Mouse (Mus musculus): Measurements from ENCODE around the gene Kank4. TPM values are rescaled to one million over a fixed set of nuclear protein-coding genes. Genes with fewer than 3 reads are reported as not detected.
"Not testable (repeated sequence)": the region's sequence is repeated elsewhere in the genome, so short reads cannot be mapped to it uniquely, and the experiment has no call there.

Kank4 gene
- polyA plus RNA-seq, 1 experiment from 2014 or later: 0.95 TPM

GRCm38 (mm10) chr4:98837715-98838505 lies 20.6 kb upstream of the Kank4 start:
- ATAC-seq (ENCODE audit: low FRiP score) (no peak), DNase-seq (ENCODE audit: low spot score) (no peak)
- Histone ChIP-seq H3K4me2 (replicated peaks) (no peak overlapping the region), H3K4me1 (replicated peaks; ENCODE audit: control insufficient read depth, insufficient read depth, low read length) (no peaks in the 10 kb centered on the region), H3K27ac (no peak overlapping the region), H3K9ac (no peak overlapping the region), H3K9me3 (ENCODE audit: control insufficient read depth, low read length) (no peaks in the 10 kb centered on the region), H3K27me3 (ENCODE audit: control insufficient read depth, insufficient read depth, low read length) (no peaks in the 10 kb centered on the region), H3K4me3 (replicated peaks; ENCODE audit: low read length) (no peak overlapping the region), H3K36me3 (replicated peaks; ENCODE audit: control insufficient read depth, insufficient read depth) (no peaks in the 10 kb centered on the region)
- 96% methylated on average over 16 of the region's 16 CpGs for WGBS

- H3K27ac ChIP-seq: no peak overlapping the region
- no peaks in the 10 kb centered on the region for H3K9me3 ChIP-seq (ENCODE audit: control insufficient read depth, low read length)
- H3K4me2 ChIP-seq (replicated peaks): no peak overlapping the region
- 46% methylated on average over 5 of the region's 5 CpGs for WGBS
- H3K36me3 ChIP-seq (replicated peaks; ENCODE audit: control insufficient read depth, insufficient read depth): no peaks in the 10 kb centered on the region
- no peaks in the 10 kb centered on the region for H3K4me1 ChIP-seq (replicated peaks; ENCODE audit: control insufficient read depth, insufficient read depth, low read length)
- no peak overlapping the region for H3K4me3 ChIP-seq (replicated peaks; ENCODE audit: low read length)
- ATAC-seq (ENCODE audit: low FRiP score) (no peak), DNase-seq (ENCODE audit: low spot score) (no peak)
- H3K27me3 ChIP-seq (ENCODE audit: control insufficient read depth, insufficient read depth, low read length): no peaks in the 10 kb centered on the region
- no peak overlapping the region for H3K9ac ChIP-seq
These were observed 19.2 kb upstream of the Kank4 start for GRCm38 (mm10) chr4:98836519-98836918.

- Histone ChIP-seq H3K27me3 (ENCODE audit: control insufficient read depth, insufficient read depth, low read length) (no peaks in the 10 kb centered on the region), H3K4me2 (replicated peaks) (no peak overlapping the region), H3K27ac (no peak overlapping the region), H3K36me3 (replicated peaks; ENCODE audit: control insufficient read depth, insufficient read depth) (no peaks in the 10 kb centered on the region), H3K4me3 (replicated peaks; ENCODE audit: low read length) (no peak overlapping the region), H3K9me3 (ENCODE audit: control insufficient read depth, low read length) (no peaks in the 10 kb centered on the region), H3K4me1 (replicated peaks; ENCODE audit: control insufficient read depth, insufficient read depth, low read length) (no peaks in the 10 kb centered on the region), H3K9ac (no peak overlapping the region)
- ATAC-seq (ENCODE audit: low FRiP score): no peak; the same call in 1 of the 2 replicates
- DNase-seq (ENCODE audit: low spot score): no peak
- WGBS: 57% methylated on average over 4 of the region's 4 CpGs
These were observed 17.4 kb upstream of the Kank4 start for GRCm38 (mm10) chr4:98834782-98835181.

- Histone ChIP-seq H3K4me1 (replicated peaks; ENCODE audit: control insufficient read depth, insufficient read depth, low read length) (no peaks in the 10 kb centered on the region), H3K9me3 (ENCODE audit: control insufficient read depth, low read length) (no peaks in the 10 kb centered on the region), H3K9ac (no peak overlapping the region), H3K27ac (no peak overlapping the region), H3K27me3 (ENCODE audit: control insufficient read depth, insufficient read depth, low read length) (no peaks in the 10 kb centered on the region), H3K4me3 (replicated peaks; ENCODE audit: low read length) (no peak overlapping the region), H3K36me3 (replicated peaks; ENCODE audit: control insufficient read depth, insufficient read depth) (no peaks in the 10 kb centered on the region), H3K4me2 (replicated peaks) (no peak overlapping the region)
- DNase-seq (ENCODE audit: low spot score) (no peak), ATAC-seq (ENCODE audit: low FRiP score) (no peak)
- 70% methylated on average over 1 of the region's 1 CpGs for WGBS
These were observed 14.4 kb upstream of the Kank4 start for GRCm38 (mm10) chr4:98831726-98832125.

- Histone ChIP-seq H3K36me3 (replicated peaks; ENCODE audit: control insufficient read depth, insufficient read depth) (no peaks in the 10 kb centered on the region), H3K27me3 (ENCODE audit: control insufficient read depth, insufficient read depth, low read length) (no peaks in the 10 kb centered on the region), H3K9ac (no peak overlapping the region), H3K27ac (no peak overlapping the region), H3K4me3 (replicated peaks; ENCODE audit: low read length) (no peak overlapping the region), H3K4me1 (replicated peaks; ENCODE audit: control insufficient read depth, insufficient read depth, low read length) (no peaks in the 10 kb centered on the region), H3K9me3 (ENCODE audit: control insufficient read depth, low read length) (no peaks in the 10 kb centered on the region), H3K4me2 (replicated peaks) (no peak overlapping the region)
- 50% methylated on average over 3 of the region's 3 CpGs for WGBS
- no peak for ATAC-seq (ENCODE audit: low FRiP score)
- DNase-seq (ENCODE audit: low spot score): no peak
These were observed 9.4 kb upstream of the Kank4 start for GRCm38 (mm10) chr4:98826701-98827100.

- not testable (repeated sequence) for H3K9ac ChIP-seq; ATAC-seq (ENCODE audit: low FRiP score); H3K9me3 ChIP-seq (ENCODE audit: control insufficient read depth, low read length); H3K27ac ChIP-seq; H3K4me3 ChIP-seq (replicated peaks; ENCODE audit: low read length); H3K36me3 ChIP-seq (replicated peaks; ENCODE audit: control insufficient read depth, insufficient read depth); H3K4me2 ChIP-seq (replicated peaks); DNase-seq (ENCODE audit: low spot score); H3K27me3 ChIP-seq (ENCODE audit: control insufficient read depth, insufficient read depth, low read length); H3K4me1 ChIP-seq (replicated peaks; ENCODE audit: control insufficient read depth, insufficient read depth, low read length)
- 96% methylated on average over 1 of the region's 1 CpGs for WGBS
These were observed 6.4 kb upstream of the Kank4 start, which contains the start of gene I0C0044D17Rik for GRCm38 (mm10) chr4:98823740-98824139. I0C0044D17Rik (minus strand) TSS chr4:98823840.

- no peaks in the 10 kb centered on the region for H3K36me3 ChIP-seq (replicated peaks; ENCODE audit: control insufficient read depth, insufficient read depth)
- DNase-seq (ENCODE audit: low spot score) (no peak), ATAC-seq (ENCODE audit: low FRiP score) (no peak)
- 87% methylated on average over 3 of the region's 3 CpGs for WGBS
- no peaks in the 10 kb centered on the region for H3K4me1 ChIP-seq (replicated peaks; ENCODE audit: control insufficient read depth, insufficient read depth, low read length)
- H3K9ac ChIP-seq: no peak overlapping the region
- H3K9me3 ChIP-seq (ENCODE audit: control insufficient read depth, low read length): no peaks in the 10 kb centered on the region
- no peak overlapping the region for H3K4me3 ChIP-seq (replicated peaks; ENCODE audit: low read length)
- no peak overlapping the region for H3K27ac ChIP-seq
- H3K27me3 ChIP-seq (ENCODE audit: control insufficient read depth, insufficient read depth, low read length): peaks cover 15% of the 10 kb centered on the region
- no peak overlapping the region for H3K4me2 ChIP-seq (replicated peaks)
These were observed 5.7 kb upstream of the Kank4 start for GRCm38 (mm10) chr4:98823047-98823446.

- WGBS: 75% methylated on average over 3 of the region's 3 CpGs
- H3K4me2 ChIP-seq (replicated peaks): no peak overlapping the region
- ATAC-seq (ENCODE audit: low FRiP score) (no peak), DNase-seq (ENCODE audit: low spot score) (no peak)
- H3K4me3 ChIP-seq (replicated peaks; ENCODE audit: low read length): no peak overlapping the region
- no peaks in the 10 kb centered on the region; the same call in 1 of the 2 replicates for H3K4me1 ChIP-seq (replicated peaks; ENCODE audit: control insufficient read depth, insufficient read depth, low read length)
- H3K9me3 ChIP-seq (ENCODE audit: control insufficient read depth, low read length): no peaks in the 10 kb centered on the region
- H3K36me3 ChIP-seq (replicated peaks; ENCODE audit: control insufficient read depth, insufficient read depth): no peaks in the 10 kb centered on the region
- no peak overlapping the region for H3K27ac ChIP-seq
- H3K27me3 ChIP-seq (ENCODE audit: control insufficient read depth, insufficient read depth, low read length): peaks cover 21% of the 10 kb centered on the region
- H3K9ac ChIP-seq: no peak overlapping the region
These were observed 5.1 kb upstream of the Kank4 start for GRCm38 (mm10) chr4:98822478-98822877.

GRCm38 (mm10) chr4:98819216-98819755 lies 1.9 kb upstream of the Kank4 start:
- no peaks in the 10 kb centered on the region for H3K9me3 ChIP-seq (ENCODE audit: control insufficient read depth, low read length)
- H3K27me3 ChIP-seq (ENCODE audit: control insufficient read depth, insufficient read depth, low read length): peaks cover 41% of the 10 kb centered on the region
- ATAC-seq (ENCODE audit: low FRiP score) (no peak), DNase-seq (ENCODE audit: low spot score) (no peak)
- WGBS: 79% methylated on average over 10 of the region's 10 CpGs
- peaks cover 4% of the 10 kb centered on the region; the same call in 1 of the 2 replicates for H3K4me1 ChIP-seq (replicated peaks; ENCODE audit: control insufficient read depth, insufficient read depth, low read length)
- H3K36me3 ChIP-seq (replicated peaks; ENCODE audit: control insufficient read depth, insufficient read depth): no peaks in the 10 kb centered on the region
- H3K9ac ChIP-seq: no peak overlapping the region
- no peak overlapping the region for H3K4me3 ChIP-seq (replicated peaks; ENCODE audit: low read length)
- no peak overlapping the region for H3K4me2 ChIP-seq (replicated peaks)
- H3K27ac ChIP-seq: no peak overlapping the region

Measured in hindbrain, embryonic 14.5 days (tissue).